Comparison of ENCODE assay signal across 18 mouse cellular contexts in the genomic region with DNA sequence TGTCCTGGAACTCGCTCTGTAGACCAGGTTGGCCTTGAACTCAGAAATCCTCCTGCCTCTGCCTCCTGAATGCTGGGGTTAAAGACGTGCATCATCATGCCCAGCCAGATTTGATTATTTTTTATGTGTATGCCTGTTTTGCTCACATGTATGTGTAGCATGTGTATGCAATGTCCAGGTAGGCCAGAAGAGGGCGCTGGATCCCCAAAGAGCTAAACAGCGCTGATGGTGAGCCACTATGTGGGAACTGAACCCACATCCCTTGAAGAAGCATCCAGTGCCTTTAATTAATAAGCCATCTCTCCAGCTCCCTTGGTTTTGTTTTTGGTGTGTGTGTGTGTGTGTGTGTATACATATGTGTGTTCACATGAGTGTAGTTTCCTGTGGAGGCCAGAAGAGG. TPM values are rescaled to one million over a fixed set of nuclear protein-coding genes. Genes with fewer than 3 reads are reported as not detected.
DNase-seq lines count a peak whose midpoint lies in the region; ATAC-seq and TF ChIP-seq lines count a peak whose summit lies in the region.
"Had no signal": no experiment of that assay in that cellular context is flagged by ENCODE, and none has a peak within 500 bp of the region (broad histone marks: within the 10 kb centered on the region; RNA-seq: fewer than 3 reads in every experiment).

No protein-coding gene starts in this region.

- peaks cover 16% of the 10 kb centered on the region for H3K4me1 ChIP-seq in forebrain, embryonic 15.5 days
- H3K4me1 ChIP-seq in forebrain, embryonic 10.5 days: peaks cover 11% of the 10 kb centered on the region
- no peaks in the 10 kb centered on the region for H3K4me1 ChIP-seq in stomach, postnatal 0 days (replicated peaks; ENCODE audit: control insufficient read depth, insufficient read depth)

- H3K27ac ChIP-seq in forebrain, embryonic 15.5 days (replicated peaks): 0 out of 2 replicates have a peak overlapping the region, but pooled peaks have one; percentile 90
- no peak overlapping the region for H3K27ac ChIP-seq in forebrain, embryonic 10.5 days
- H3K27ac ChIP-seq in left cerebral cortex, adult 2 months: no peak overlapping the region
- H3K27ac ChIP-seq in stomach, postnatal 0 days (replicated peaks): no peak overlapping the region
- H3K27ac ChIP-seq: limb, embryonic 13.5 days; midbrain, embryonic 10.5 days had no signal

- no peak for DNase-seq in forebrain, embryonic 10.5 days (ENCODE audit: extremely low spot score, low spot score)
- no peak for DNase-seq in left cerebral cortex, adult 2 months (ENCODE audit: extremely low spot score in 1 of 2, low spot score in 2 of 2)
- DNase-seq in left cerebral cortex, postnatal 10 days (ENCODE audit: extremely low spot score in 1 of 2, low spot score in 2 of 2): no peak
- DNase-seq in thymus, postnatal 4 days: peak; percentile 24
- no peak for DNase-seq in thymus, adult 18-20 months
- DNase-seq in stomach, postnatal 0 days (ENCODE audit: low spot score): no peak
- DNase-seq in layer of hippocampus, postnatal 36 days: no peak
- DNase-seq: adrenal gland, postnatal 14 days; gastrocnemius, postnatal 14 days; kidney, postnatal 36 days; lung, postnatal 10 days had no signal

- TF ChIP-seq EP300 in stomach, postnatal 0 days (optimal IDR thresholded peaks at IDR 0.05): no peak

- TF ChIP-seq CTCF in left cerebral cortex, adult 2 months (IDR thresholded peaks at IDR 0.05): peak; percentile 30
- TF ChIP-seq CTCF in stomach, postnatal 0 days (IDR thresholded peaks at IDR 0.05; ENCODE audit: low read depth): peak; percentile 45

- intact Hi-C loops in left cerebral cortex, adult 2 months (cut with DNase I): no loop called here
- intact Hi-C loops in left cerebral cortex, postnatal 10 days (cut with DNase I): loop anchor here (5.0 kb wide), 2 partner anchors 34 to 89 kb away; no protein-coding TSS in a partner anchor

- H3K4me3 ChIP-seq in forebrain, embryonic 15.5 days: no peak overlapping the region
- H3K4me3 ChIP-seq in forebrain, embryonic 10.5 days: no peak overlapping the region
- H3K4me3 ChIP-seq in left cerebral cortex, adult 2 months: no peak overlapping the region
- H3K4me3 ChIP-seq in stomach, postnatal 0 days (ENCODE audit: low read depth, low read length): no peak overlapping the region
- H3K4me3 ChIP-seq: limb, embryonic 13.5 days; midbrain, embryonic 10.5 days; neural tube, embryonic 15.5 days had no signal

- 84% methylated on average over 4 of the region's 4 CpGs for WGBS in forebrain, embryonic 15.5 days
- 78% methylated on average over 4 of the region's 4 CpGs for WGBS in forebrain, embryonic 10.5 days
- WGBS in stomach, postnatal 0 days: 80% methylated on average over 4 of the region's 4 CpGs

- H3K4me2 ChIP-seq in forebrain, embryonic 15.5 days (replicated peaks): no peak overlapping the region
- H3K4me2 ChIP-seq in stomach, postnatal 0 days (replicated peaks; ENCODE audit: low read depth): no peak overlapping the region
- H3K4me2 ChIP-seq: heart, embryonic 11.5 days; limb, embryonic 13.5 days; neural tube, embryonic 15.5 days had no signal

- no peak overlapping the region for H3K9ac ChIP-seq in forebrain, embryonic 15.5 days (replicated peaks)
- no peak overlapping the region for H3K9ac ChIP-seq in stomach, postnatal 0 days (ENCODE audit: low read length)
- H3K9ac ChIP-seq: limb, embryonic 13.5 days; neural tube, embryonic 15.5 days had no signal

- no peak for ATAC-seq in forebrain, embryonic 15.5 days (replicated peaks)
- no peak for ATAC-seq in stomach, postnatal 0 days (ENCODE audit: low FRiP score, low TSS enrichment)
- ATAC-seq: forebrain, embryonic 16.5 days; intestine, embryonic 16.5 days had no signal

- no peaks in the 10 kb centered on the region for H3K36me3 ChIP-seq in forebrain, embryonic 15.5 days
- H3K36me3 ChIP-seq in forebrain, embryonic 10.5 days (replicated peaks): no peaks in the 10 kb centered on the region
- no peaks in the 10 kb centered on the region for H3K36me3 ChIP-seq in stomach, postnatal 0 days (ENCODE audit: control insufficient read depth, insufficient read depth, low read length)
- H3K36me3 ChIP-seq: limb, embryonic 13.5 days; midbrain, embryonic 10.5 days; neural tube, embryonic 15.5 days had no signal

- no peaks in the 10 kb centered on the region for H3K27me3 ChIP-seq in forebrain, embryonic 15.5 days
- H3K27me3 ChIP-seq in forebrain, embryonic 10.5 days (ENCODE audit: poor library complexity, severe bottlenecking): no peaks in the 10 kb centered on the region
- H3K27me3 ChIP-seq in stomach, postnatal 0 days (ENCODE audit: control insufficient read depth, insufficient read depth, low read length): no peaks in the 10 kb centered on the region
- H3K27me3 ChIP-seq: limb, embryonic 13.5 days; neural tube, embryonic 15.5 days had no signal

- H3K9me3 ChIP-seq in forebrain, embryonic 15.5 days: no peaks in the 10 kb centered on the region
- peaks cover 8% of the 10 kb centered on the region; the same call in 1 of the 2 replicates for H3K9me3 ChIP-seq in forebrain, embryonic 10.5 days
- H3K9me3 ChIP-seq in stomach, postnatal 0 days (ENCODE audit: control insufficient read depth, low read length): no peaks in the 10 kb centered on the region
- H3K9me3 ChIP-seq: neural tube, embryonic 15.5 days had no signal

RNA-seq across cellular contexts. Expression of a gene that starts 38.8 kb away (rescaled TPM):
- 32.6 and 34.2 TPM in 2 replicates for polyA plus RNA-seq in forebrain, embryonic 15.5 days (2015; fragmentation: Nextera tagmentation; extraction: Ambion mirVana)
- polyA plus RNA-seq in forebrain, embryonic 10.5 days (2016; fragmentation: Nextera tagmentation; extraction: Ambion mirVana): 24.2 and 25.1 TPM in 2 replicates
- total RNA-seq in left cerebral cortex, adult 2 months (2021): 10 to 100 TPM; 31.5 to 33.2 TPM
- total RNA-seq in left cerebral cortex, postnatal 10 days (2021): 10 to 100 TPM; 32.3 to 34.8 TPM
- polyA plus RNA-seq in stomach, postnatal 0 days (2015; fragmentation: Nextera tagmentation; extraction: Ambion mirVana): 5.0 and 5.3 TPM in 2 replicates
- 10 to 100 TPM; 37.1 to 41.6 TPM for total RNA-seq in layer of hippocampus, postnatal 36 days (2021)

RNA-seq across cellular contexts. Expression of a gene that starts 38.9 kb away (rescaled TPM):
- polyA plus RNA-seq in forebrain, embryonic 15.5 days (2015; fragmentation: Nextera tagmentation; extraction: Ambion mirVana): 45.9 and 48.3 TPM in 2 replicates
- polyA plus RNA-seq in forebrain, embryonic 10.5 days (2016; fragmentation: Nextera tagmentation; extraction: Ambion mirVana): 21.5 and 22.7 TPM in 2 replicates
- 100 to 1,000 TPM; 139 to 141 TPM for total RNA-seq in left cerebral cortex, adult 2 months (2021)
- 100 to 1,000 TPM; 166 to 177 TPM for total RNA-seq in left cerebral cortex, postnatal 10 days (2021)
- polyA plus RNA-seq in stomach, postnatal 0 days (2015; fragmentation: Nextera tagmentation; extraction: Ambion mirVana): 12.0 and 12.5 TPM in 2 replicates
- 100 to 1,000 TPM; 146 to 156 TPM for total RNA-seq in layer of hippocampus, postnatal 36 days (2021)

RNA-seq across cellular contexts. Expression of a gene that starts 50.1 kb away (rescaled TPM):
- 16,767 and 16,970 TPM in 2 replicates for polyA plus RNA-seq in forebrain, embryonic 15.5 days (2015; fragmentation: Nextera tagmentation; extraction: Ambion mirVana)
- polyA plus RNA-seq in forebrain, embryonic 10.5 days (2016; fragmentation: Nextera tagmentation; extraction: Ambion mirVana): 12,867 and 12,868 TPM in 2 replicates
- 1,000 to 10,000 TPM; 2,227 to 2,233 TPM for total RNA-seq in left cerebral cortex, adult 2 months (2021)
- 1,000 to 10,000 TPM; 3,611 to 3,673 TPM for total RNA-seq in left cerebral cortex, postnatal 10 days (2021)
- polyA plus RNA-seq in stomach, postnatal 0 days (2015; fragmentation: Nextera tagmentation; extraction: Ambion mirVana): 14,823 and 16,187 TPM in 2 replicates
- total RNA-seq in layer of hippocampus, postnatal 36 days (2021): 1,000 to 10,000 TPM; 3,215 to 3,370 TPM
